ENCODE assay signal across 8 mouse cellular contexts in the genomic region with DNA sequence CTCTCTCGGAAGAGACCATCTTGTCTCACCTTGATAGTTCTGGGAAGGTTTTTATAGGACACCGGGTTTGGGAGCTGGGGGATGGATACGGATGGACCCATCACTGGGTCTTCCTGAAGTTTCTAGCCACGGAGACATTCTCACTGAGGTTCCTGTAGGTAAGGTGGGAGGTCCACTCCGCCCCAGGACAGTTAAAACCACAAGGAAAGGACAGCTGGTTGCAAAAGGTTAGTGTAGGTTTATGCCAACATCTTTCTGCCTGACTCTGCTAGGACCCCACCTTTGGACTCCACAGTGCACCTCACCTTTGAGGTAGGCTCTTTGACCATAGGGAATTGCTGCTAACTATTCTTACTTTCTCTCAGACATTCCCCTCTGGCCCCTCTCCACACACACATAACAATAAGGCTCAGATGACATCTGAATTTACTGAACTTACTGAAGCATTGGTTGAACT. TPM values are rescaled to one million over a fixed set of nuclear protein-coding genes. Genes with fewer than 3 reads are reported as not detected.
A peak's percentile ranks its signal among the peaks of the same experiment; 100 is the strongest.
DNase-seq lines count a peak whose midpoint lies in the region; ATAC-seq lines count a peak whose summit lies in the region.

No protein-coding gene starts in this region.

- H3K27ac ChIP-seq in kidney, embryonic 16.5 days (ENCODE audit: low read length), result peak overlapping the region; percentile 94; the same call in 1 of the 2 replicates
- H3K27ac ChIP-seq in embryonic facial prominence, embryonic 12.5 days, result peak overlapping the region; percentile 94; the same call in 1 of the 2 replicates
- peak overlapping the region; percentile 94; the same call in 1 of the 2 replicates for H3K27ac ChIP-seq in intestine, embryonic 15.5 days

- ATAC-seq in kidney, embryonic 16.5 days (ENCODE audit: low FRiP score, low TSS enrichment), result peak; percentile 29
- ATAC-seq in embryonic facial prominence, embryonic 12.5 days (ENCODE audit: insufficient number of reproducible peaks, insufficient read depth, low FRiP score, low TSS enrichment), result 0 out of 2 replicates have a peak, but pooled peaks have one; percentile 9
- ATAC-seq in intestine, embryonic 15.5 days, result peak; percentile 53
- 0 out of 2 replicates have a peak, but pooled peaks have one; percentile 6 for ATAC-seq in monocyte, adult 5-6 weeks (replicated peaks; ENCODE audit: insufficient number of reproducible peaks, low FRiP score, low TSS enrichment, poor library complexity, severe bottlenecking)

- peak overlapping the region; percentile 98 for H3K9ac ChIP-seq in kidney, embryonic 16.5 days (replicated peaks; ENCODE audit: low read length)
- peak overlapping the region; percentile 94 for H3K9ac ChIP-seq in embryonic facial prominence, embryonic 12.5 days
- peak overlapping the region; percentile 96 for H3K9ac ChIP-seq in intestine, embryonic 15.5 days

- no peaks in the 10 kb centered on the region for H3K9me3 ChIP-seq in kidney, embryonic 16.5 days (ENCODE audit: low read length)
- no peaks in the 10 kb centered on the region for H3K9me3 ChIP-seq in embryonic facial prominence, embryonic 12.5 days
- H3K9me3 ChIP-seq in intestine, embryonic 15.5 days, result no peaks in the 10 kb centered on the region

- H3K4me3 ChIP-seq in kidney, embryonic 16.5 days (ENCODE audit: low read length), result peak overlapping the region; percentile 94
- peak overlapping the region; percentile 89 for H3K4me3 ChIP-seq in embryonic facial prominence, embryonic 12.5 days
- peak overlapping the region; percentile 86 for H3K4me3 ChIP-seq in intestine, embryonic 15.5 days (replicated peaks)

- DNase-seq in kidney, adult 9 months, result no peak
- no peak for DNase-seq in frontal cortex, postnatal 14 days (ENCODE audit: low spot score in 2 of 2)
- DNase-seq in urinary bladder, postnatal 4 days (ENCODE audit: low spot score in 2 of 2), result no peak
- no peak for DNase-seq in kidney, postnatal 10 days

- peaks cover 4% of the 10 kb centered on the region for H3K4me1 ChIP-seq in kidney, embryonic 16.5 days (ENCODE audit: insufficient read depth, low read length)
- H3K4me1 ChIP-seq in embryonic facial prominence, embryonic 12.5 days, result peaks cover 6% of the 10 kb centered on the region; the same call in 1 of the 2 replicates
- H3K4me1 ChIP-seq in intestine, embryonic 15.5 days (replicated peaks), result no peaks in the 10 kb centered on the region

- H3K36me3 ChIP-seq in kidney, embryonic 16.5 days (ENCODE audit: insufficient read depth, low read length), result no peaks in the 10 kb centered on the region
- no peaks in the 10 kb centered on the region for H3K36me3 ChIP-seq in embryonic facial prominence, embryonic 12.5 days
- H3K36me3 ChIP-seq in intestine, embryonic 15.5 days, result no peaks in the 10 kb centered on the region

- peak overlapping the region; percentile 64 for H3K4me2 ChIP-seq in kidney, embryonic 16.5 days (replicated peaks; ENCODE audit: low read depth, low read length)
- H3K4me2 ChIP-seq in embryonic facial prominence, embryonic 12.5 days (replicated peaks), result peak overlapping the region; percentile 59
- H3K4me2 ChIP-seq in intestine, embryonic 15.5 days (replicated peaks), result peak overlapping the region; percentile 63

- no peaks in the 10 kb centered on the region for H3K27me3 ChIP-seq in kidney, embryonic 16.5 days (ENCODE audit: insufficient read depth, low read length)
- H3K27me3 ChIP-seq in embryonic facial prominence, embryonic 12.5 days, result no peaks in the 10 kb centered on the region
- H3K27me3 ChIP-seq in intestine, embryonic 15.5 days (replicated peaks), result no peaks in the 10 kb centered on the region

- 2% methylated on average over 5 of the region's 5 CpGs for WGBS in kidney, embryonic 16.5 days
- 8% methylated on average over 5 of the region's 5 CpGs for WGBS in embryonic facial prominence, embryonic 12.5 days
- WGBS in intestine, embryonic 15.5 days, result 8% methylated on average over 5 of the region's 5 CpGs

RNA-seq across cellular contexts. Expression of gene Vopp1, which starts 0.3 kb away (rescaled TPM):
- polyA plus RNA-seq in kidney, embryonic 16.5 days (2015; fragmentation: Nextera tagmentation; extraction: Ambion mirVana), result 45.6 and 45.7 TPM in 2 replicates
- polyA plus RNA-seq in embryonic facial prominence, embryonic 12.5 days (2016; fragmentation: Nextera tagmentation; extraction: Ambion mirVana), result 71.2 and 76.2 TPM in 2 replicates
- 30.9 and 32.3 TPM in 2 replicates for polyA plus RNA-seq in intestine, embryonic 15.5 days (2015; fragmentation: Nextera tagmentation; extraction: Ambion mirVana)
- total RNA-seq in monocyte, adult 5-6 weeks (2017), result 79.4 to 117 TPM (median 88.8 TPM) in 3 replicates

RNA-seq across cellular contexts. Expression of gene Vmn1r21, which starts 24.9 kb away (rescaled TPM):
- not detected in 2 replicates for polyA plus RNA-seq in kidney, embryonic 16.5 days (2015; fragmentation: Nextera tagmentation; extraction: Ambion mirVana)
- not detected in 2 replicates for polyA plus RNA-seq in embryonic facial prominence, embryonic 12.5 days (2016; fragmentation: Nextera tagmentation; extraction: Ambion mirVana)
- polyA plus RNA-seq in intestine, embryonic 15.5 days (2015; fragmentation: Nextera tagmentation; extraction: Ambion mirVana), result not detected in 2 replicates
- total RNA-seq in monocyte, adult 5-6 weeks (2017), result not detected in 3 replicates
